Mouse (Mus musculus) limb, embryonic 14.5 days (tissue): ENCODE data around the gene Ssx2ip. TPM values are rescaled to one million over a fixed set of nuclear protein-coding genes. Genes with fewer than 3 reads are reported as not detected.
"Not testable (repeated sequence)": the region's sequence is repeated elsewhere in the genome, so short reads cannot be mapped to it uniquely, and the experiment has no call there.

Source experiments
- ATAC-seq: fragments of 200-750 bp; cut with Nextera tagmentation; 2 replicates; pipeline ENCODE4 v1.8.0; 2017; ENCODE audit warnings: low read depth, moderate number of reproducible peaks, moderate TSS enrichment; ENCODE audit not compliant: low FRiP score
- DNase-seq: peaks from one replicate; pipeline ENCODE4 v3.0.0-alpha.2; 2015; ENCODE audit warnings: low spot score
- H3K27ac ChIP-seq: fragments of 300-500 bp; sonication (generic); replicated peaks from 2 replicates; pipeline ENCODE4 v1.5.1; 2014; ENCODE audit warnings: low read depth, mild to moderate bottlenecking, low read length, moderate library complexity, mixed read lengths
- H3K27me3 ChIP-seq: fragments of 300-500 bp; sonication (generic); 2 replicates; pipeline ENCODE4 v1.6.1; 2014; ENCODE audit warnings: low read length, mixed read lengths; ENCODE audit not compliant: control insufficient read depth, insufficient read depth
- H3K36me3 ChIP-seq: fragments of 300-500 bp; sonication (generic); 2 replicates; pipeline ENCODE4 v1.6.1; 2014; ENCODE audit warnings: mild to moderate bottlenecking, low read length, moderate library complexity, mixed read lengths; ENCODE audit not compliant: control insufficient read depth, insufficient read depth
- H3K4me1 ChIP-seq: fragments of 300-500 bp; sonication (generic); 2 replicates; pipeline ENCODE4 v1.6.1; 2014; ENCODE audit warnings: antibody characterized with exemption, low read length, mixed read lengths; ENCODE audit not compliant: control insufficient read depth, insufficient read depth
- H3K4me2 ChIP-seq: fragments of 300-500 bp; sonication (generic); replicated peaks from 2 replicates; pipeline ENCODE4 v1.6.1; 2014; ENCODE audit warnings: low read depth, mild to moderate bottlenecking, low read length, moderate library complexity; ENCODE audit not compliant: severe bottlenecking
- H3K4me3 ChIP-seq: fragments of 300-500 bp; sonication (generic); replicated peaks from 2 replicates; pipeline ENCODE4 v1.5.1; 2014; ENCODE audit warnings: low read length
- H3K9ac ChIP-seq: fragments of 300-500 bp; sonication (generic); 2 replicates; pipeline ENCODE4 v1.6.1; 2014; ENCODE audit warnings: mild to moderate bottlenecking, low read depth, low read length, moderate library complexity; ENCODE audit not compliant: severe bottlenecking
- H3K9me3 ChIP-seq: fragments of 300-500 bp; sonication (generic); 2 replicates; pipeline ENCODE4 v1.6.1; 2016; ENCODE audit warnings: low read length; ENCODE audit not compliant: control insufficient read depth
- POLR2A ChIP-seq: fragments of 200-500 bp; IDR thresholded peaks from 2 replicates; pipeline ENCODE4 v1.8.0; 2012; ENCODE audit warnings: inconsistent platforms, mild to moderate bottlenecking, moderate library complexity, borderline replicate concordance; ENCODE audit not compliant: insufficient read depth, insufficient read length; ENCODE audit errors: extremely low read depth
- WGBS: fragments of 180-500 bp; shearing (Covaris S2); extraction: QIAGEN DNeasy Blood & Tissue Kit; methylation state at CpG from one replicate; pipeline ENCODE4 v1.1.7; 2014; 5-methylcytosine and 5-hydroxymethylcytosine counted together
- polyA plus RNA-seq, 2 experiments: library from polyadenylated mRNA; depleted of rRNA in 1 of 2; stranded (reverse) in 1 of 2; unstranded in 1 of 2; fragments of >200 nt; fragmentation: Nextera tagmentation in 1 of 2; extraction: Ambion mirVana in 1 of 2; gene quantifications; 2 replicates each; pipeline versions ENCODE4 v1.2.1 to v1.2.3; 2012 to 2014

The Ssx2ip gene
- polyA plus RNA-seq, 2 experiments: 12.2 to 32.6 TPM

- H3K9me3 ChIP-seq: no peaks in the 10 kb centered on the region
- ATAC-seq (no peak), DNase-seq (no peak)
- peaks cover 53% of the 10 kb centered on the region for H3K36me3 ChIP-seq
- H3K4me3 ChIP-seq: no peak overlapping the region
- H3K9ac ChIP-seq: no peak overlapping the region
- H3K4me2 ChIP-seq: no peak overlapping the region
- no peaks in the 10 kb centered on the region; the same call in 1 of the 2 replicates for H3K4me1 ChIP-seq
- H3K27me3 ChIP-seq: no peaks in the 10 kb centered on the region
- no peak for TF ChIP-seq POLR2A
- WGBS: 67% methylated on average over 7 of the region's 7 CpGs
- H3K27ac ChIP-seq: no peak overlapping the region
Measured at GRCm38 (mm10) chr3:146425902-146426301, 21.5 kb downstream of the Ssx2ip start.

- Histone ChIP-seq H3K36me3 (peaks cover 58% of the 10 kb centered on the region), H3K9ac (no peak overlapping the region), H3K4me2 (no peak overlapping the region), H3K4me3 (no peak overlapping the region), H3K9me3 (no peaks in the 10 kb centered on the region), H3K27me3 (no peaks in the 10 kb centered on the region), H3K4me1 (no peaks in the 10 kb centered on the region; the same call in 1 of the 2 replicates), H3K27ac (no peak overlapping the region)
- TF ChIP-seq POLR2A: no peak
- WGBS: 90% methylated on average over 8 of the region's 8 CpGs
- no peak for ATAC-seq
- no peak for DNase-seq
Measured at GRCm38 (mm10) chr3:146426489-146426888, 22.0 kb downstream of the Ssx2ip start.

DNA sequence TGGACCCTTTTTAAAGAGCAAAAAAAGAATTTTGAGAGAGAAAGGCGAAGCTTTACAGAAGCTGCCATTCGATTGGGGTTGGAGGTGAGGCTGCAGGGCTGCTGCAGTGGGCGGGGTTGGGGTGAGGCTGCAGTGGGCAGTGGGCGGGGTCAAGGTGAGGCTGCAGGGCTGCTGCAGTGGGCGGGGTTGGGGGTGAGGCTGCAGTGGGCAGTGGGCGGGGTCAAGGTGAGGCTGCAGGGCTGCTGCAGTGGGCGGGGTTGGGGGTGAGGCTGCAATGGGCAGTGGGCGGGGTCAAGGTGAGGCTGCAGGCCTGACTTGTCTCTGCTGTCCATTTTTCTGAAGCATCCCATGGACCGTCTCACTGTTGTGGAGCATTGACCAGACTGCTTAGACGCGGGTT is 28.6 kb downstream of the Ssx2ip start:
- not testable (repeated sequence) for H3K27me3 ChIP-seq, H3K4me3 ChIP-seq, H3K9me3 ChIP-seq, H3K9ac ChIP-seq, ATAC-seq, H3K4me1 ChIP-seq, H3K27ac ChIP-seq, H3K4me2 ChIP-seq, DNase-seq
- WGBS: 89% methylated on average over 11 of the region's 11 CpGs
- H3K36me3 ChIP-seq: peaks cover 54% of the 10 kb centered on the region

- DNase-seq (no peak), ATAC-seq (no peak)
- WGBS: 89% methylated on average over 14 of the region's 14 CpGs
- Histone ChIP-seq H3K4me3 (no peak overlapping the region), H3K4me2 (no peak overlapping the region), H3K9me3 (no peaks in the 10 kb centered on the region), H3K4me1 (no peaks in the 10 kb centered on the region), H3K36me3 (peaks cover 54% of the 10 kb centered on the region), H3K9ac (no peak overlapping the region), H3K27me3 (no peaks in the 10 kb centered on the region), H3K27ac (no peak overlapping the region)
- no peak for TF ChIP-seq POLR2A
Measured at GRCm38 (mm10) chr3:146433681-146434350, 29.4 kb downstream of the Ssx2ip start.

DNA sequence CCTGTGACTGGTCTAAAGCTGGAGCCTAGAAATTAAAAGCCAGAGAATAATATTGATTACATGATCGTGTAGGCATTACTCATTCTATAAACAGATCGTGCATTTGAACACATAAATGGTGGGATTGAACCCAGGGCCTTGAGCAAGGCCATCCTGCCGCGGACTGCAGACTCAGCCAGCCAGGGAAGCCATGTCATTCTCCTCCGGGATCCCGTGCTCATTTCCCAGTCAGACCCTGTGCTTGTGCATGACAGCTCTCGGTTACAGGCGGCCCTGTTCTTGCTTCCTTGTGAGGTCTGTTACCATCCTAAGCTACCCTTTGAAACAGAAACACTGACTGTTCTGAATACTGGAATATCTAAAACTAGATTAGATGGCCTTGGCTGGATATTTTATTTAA is 30.2 kb downstream of the Ssx2ip start:
- Histone ChIP-seq H3K9ac (no peak overlapping the region), H3K4me1 (no peaks in the 10 kb centered on the region), H3K4me2 (no peak overlapping the region), H3K4me3 (no peak overlapping the region), H3K36me3 (peaks cover 52% of the 10 kb centered on the region), H3K27ac (no peak overlapping the region), H3K27me3 (no peaks in the 10 kb centered on the region), H3K9me3 (no peaks in the 10 kb centered on the region)
- no peak for TF ChIP-seq POLR2A
- ATAC-seq (no peak), DNase-seq (no peak)
- 94% methylated on average over 8 of the region's 8 CpGs for WGBS
